In the genomic region with DNA sequence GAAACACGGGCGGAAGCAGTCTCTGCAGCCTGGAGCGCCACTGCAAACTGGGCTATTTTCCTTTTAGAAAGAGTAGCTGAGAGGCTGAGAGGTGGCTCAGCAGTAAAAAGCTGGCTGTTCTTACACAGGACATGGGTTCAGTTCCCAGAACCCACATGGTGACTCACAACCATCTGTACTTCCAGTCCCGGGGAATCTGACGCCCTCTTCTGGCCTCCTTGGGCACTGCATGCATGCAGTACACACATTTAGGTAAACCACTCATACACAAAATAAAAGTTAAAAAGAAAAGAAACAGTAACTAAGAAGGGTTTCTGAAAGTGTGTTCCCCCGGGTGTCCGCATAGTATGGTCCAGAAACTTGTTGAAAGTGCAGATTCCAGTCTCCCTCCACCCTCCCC, we compare ENCODE assay signal across 20 mouse cellular contexts.
A peak's percentile ranks its signal among the peaks of the same experiment; 100 is the strongest.
DNase-seq lines count a peak whose midpoint lies in the region; ATAC-seq and TF ChIP-seq lines count a peak whose summit lies in the region.
"Had no signal": no experiment of that assay in that cellular context is flagged by ENCODE, and none has a peak within 500 bp of the region (broad histone marks: within the 10 kb centered on the region; RNA-seq: fewer than 3 reads in every experiment).

No protein-coding gene starts in this region.

- 91% methylated on average over 7 of the region's 7 CpGs for WGBS in intestine, postnatal 0 days
- 90% methylated on average over 7 of the region's 7 CpGs for WGBS in intestine, embryonic 16.5 days
- 85% methylated on average over 7 of the region's 7 CpGs for WGBS in liver, postnatal 0 days (ENCODE audit: insufficient replicate concordance)

- no peak for TF ChIP-seq EP300 in liver, postnatal 0 days (IDR thresholded peaks at IDR 0.05; ENCODE audit: low read depth)

- H3K4me3 ChIP-seq in intestine, postnatal 0 days (ENCODE audit: low read depth, low read length) = no peak overlapping the region
- H3K4me3 ChIP-seq in intestine, embryonic 16.5 days (ENCODE audit: low read length) = no peak overlapping the region
- H3K4me3 ChIP-seq in liver, postnatal 0 days (ENCODE audit: low read depth, low read length) = no peak overlapping the region
- no peak overlapping the region for H3K4me3 ChIP-seq in E14TG2a.4 (replicated peaks; ENCODE audit: low read length)
- H3K4me3 ChIP-seq: forebrain, embryonic 13.5 days; heart, embryonic 10.5 days; liver, embryonic 13.5 days; midbrain, embryonic 15.5 days had no signal

- H3K4me1 ChIP-seq in intestine, postnatal 0 days (replicated peaks; ENCODE audit: control insufficient read depth, insufficient read depth, low read length) = no peaks in the 10 kb centered on the region
- no peaks in the 10 kb centered on the region for H3K4me1 ChIP-seq in intestine, embryonic 16.5 days (ENCODE audit: control insufficient read depth, insufficient read depth, low read length)
- no peaks in the 10 kb centered on the region for H3K4me1 ChIP-seq in liver, postnatal 0 days (ENCODE audit: insufficient read depth)
- peaks cover 21% of the 10 kb centered on the region for H3K4me1 ChIP-seq in E14TG2a.4 (replicated peaks; ENCODE audit: low read depth, low read length)
- H3K4me1 ChIP-seq: forebrain, embryonic 13.5 days; midbrain, embryonic 15.5 days had no signal

- peak; percentile 24 for TF ChIP-seq CTCF in intestine, postnatal 0 days (IDR thresholded peaks at IDR 0.05; ENCODE audit: low read depth)
- peak; percentile 36 for TF ChIP-seq CTCF in liver, postnatal 0 days (IDR thresholded peaks at IDR 0.05; ENCODE audit: low read depth)
- peak; percentile 84 for TF ChIP-seq CTCF in E14TG2a.4 (conservative IDR thresholded peaks at IDR 0.05; ENCODE audit: low read length)

- no peaks in the 10 kb centered on the region for H3K27me3 ChIP-seq in intestine, postnatal 0 days (replicated peaks; ENCODE audit: control insufficient read depth, insufficient read depth, low read length)
- H3K27me3 ChIP-seq in intestine, embryonic 16.5 days (replicated peaks; ENCODE audit: control insufficient read depth, insufficient read depth, low read length) = no peaks in the 10 kb centered on the region
- no peaks in the 10 kb centered on the region for H3K27me3 ChIP-seq in liver, postnatal 0 days (ENCODE audit: insufficient read depth, low read length)
- peaks cover 31% of the 10 kb centered on the region for H3K27me3 ChIP-seq in E14TG2a.4 (ENCODE audit: insufficient read depth, low read length)
- H3K27me3 ChIP-seq: forebrain, embryonic 13.5 days; liver, embryonic 13.5 days; midbrain, embryonic 15.5 days had no signal

- H3K4me2 ChIP-seq in intestine, postnatal 0 days (replicated peaks; ENCODE audit: low read depth) = no peak overlapping the region
- H3K4me2 ChIP-seq in intestine, embryonic 16.5 days (ENCODE audit: low read depth, low read length) = no peak overlapping the region
- H3K4me2 ChIP-seq in liver, postnatal 0 days (ENCODE audit: low read depth, low read length) = no peak overlapping the region
- H3K4me2 ChIP-seq: forebrain, embryonic 13.5 days; liver, embryonic 13.5 days; midbrain, embryonic 15.5 days had no signal

- H3K27ac ChIP-seq in intestine, postnatal 0 days (ENCODE audit: low read depth, low read length) = no peak overlapping the region
- no peak overlapping the region for H3K27ac ChIP-seq in intestine, embryonic 16.5 days (ENCODE audit: low read length)
- H3K27ac ChIP-seq in liver, postnatal 0 days (ENCODE audit: low read depth) = no peak overlapping the region
- H3K27ac ChIP-seq: forebrain, embryonic 13.5 days; heart, embryonic 10.5 days; liver, embryonic 13.5 days; midbrain, embryonic 15.5 days had no signal

- DNase-seq in liver, postnatal 0 days = no peak
- DNase-seq in liver (no peak), R1 (ENCODE audit: low read depth, low spot score) (peak; percentile 64)
- DNase-seq in c-Kit-positive CD71-positive TER-119-positive erythroid progenitor cells, embryonic 14.5 days (ENCODE audit: low spot score) = no peak
- DNase-seq in natural killer cell, adult 2 months (ENCODE audit: low spot score in 2 of 2) = no peak
- DNase-seq: adrenal gland, postnatal 36 days; B cell, adult 2 months; cerebellum, adult 9-10 months; heart, postnatal 10 days; left cerebral cortex, postnatal 4 days; liver, embryonic 13.5 days; retina, postnatal 1 day; right cerebral cortex, postnatal 4 days; thymus, postnatal 14 days had no signal

- H3K9me3 ChIP-seq in intestine, postnatal 0 days (ENCODE audit: control insufficient read depth) = no peaks in the 10 kb centered on the region
- no peaks in the 10 kb centered on the region for H3K9me3 ChIP-seq in intestine, embryonic 16.5 days (ENCODE audit: control insufficient read depth, low read length)
- no peaks in the 10 kb centered on the region for H3K9me3 ChIP-seq in liver, postnatal 0 days (ENCODE audit: low read length)
- no peaks in the 10 kb centered on the region for H3K9me3 ChIP-seq in E14TG2a.4 (ENCODE audit: low read length)
- H3K9me3 ChIP-seq: forebrain, embryonic 13.5 days; heart, embryonic 10.5 days; liver, embryonic 13.5 days; midbrain, embryonic 15.5 days had no signal

- ATAC-seq in intestine, postnatal 0 days = no peak
- no peak for ATAC-seq in intestine, embryonic 16.5 days
- no peak for ATAC-seq in liver, postnatal 0 days
- ATAC-seq: forebrain, embryonic 13.5 days; midbrain, embryonic 15.5 days had no signal

- H3K36me3 ChIP-seq in intestine, postnatal 0 days (ENCODE audit: control insufficient read depth, insufficient read depth) = no peaks in the 10 kb centered on the region
- no peaks in the 10 kb centered on the region for H3K36me3 ChIP-seq in intestine, embryonic 16.5 days (ENCODE audit: control insufficient read depth, insufficient read depth, low read length)
- H3K36me3 ChIP-seq in liver, postnatal 0 days (replicated peaks; ENCODE audit: insufficient read depth, low read length) = no peaks in the 10 kb centered on the region
- H3K36me3 ChIP-seq in E14TG2a.4 (ENCODE audit: insufficient read depth, low read length) = no peaks in the 10 kb centered on the region
- H3K36me3 ChIP-seq: liver, embryonic 13.5 days; midbrain, embryonic 15.5 days had no signal

- no peak overlapping the region for H3K9ac ChIP-seq in intestine, postnatal 0 days (ENCODE audit: low read depth, low read length)
- no peak overlapping the region for H3K9ac ChIP-seq in intestine, embryonic 16.5 days (ENCODE audit: low read depth, low read length)
- H3K9ac ChIP-seq in liver, postnatal 0 days (replicated peaks) = no peak overlapping the region
- H3K9ac ChIP-seq: forebrain, embryonic 13.5 days; liver, embryonic 13.5 days; midbrain, embryonic 15.5 days had no signal

Comparison
In these comparisons a context has a peak if more than half of its experiments do, and no peak if none do; other contexts are left out.
1. CTCF ChIP-seq: peak in every context shown above with its lines; median percentile 84 in E14TG2a.4; 36 in liver, postnatal 0 days; 24 in intestine, postnatal 0 days.